Mouse (Mus musculus): ENCODE data around the gene Chadl.

GRCm38 (mm10) chr15:81735075-81735474 is 38.0 kb upstream of the Chadl start:
- no peak for TF ChIP-seq CTCF (IDR thresholded peaks at IDR 0.05)
- TF ChIP-seq POLR2A (IDR thresholded peaks at IDR 0.05; ENCODE audit: insufficient read depth, low read depth, low read length): no peak
- TF ChIP-seq EP300 (IDR thresholded peaks at IDR 0.05; ENCODE audit: insufficient read depth, low read depth, low read length): no peak

Measured in heart, adult 2 months (tissue).